Mouse (Mus musculus) E14TG2a.4 (cell line): Measurements from ENCODE around the gene Tmprss4.

Experiments
- CTCF ChIP-seq: conservative IDR thresholded peaks from 2 replicates; pipeline ENCODE4 v1.5.1; 2014; ENCODE audit warnings: low read length
- POU5F1 ChIP-seq: IDR thresholded peaks from 2 replicates; pipeline ENCODE4 v1.6.1; 2014; ENCODE audit warnings: low read length, borderline replicate concordance

DNA sequence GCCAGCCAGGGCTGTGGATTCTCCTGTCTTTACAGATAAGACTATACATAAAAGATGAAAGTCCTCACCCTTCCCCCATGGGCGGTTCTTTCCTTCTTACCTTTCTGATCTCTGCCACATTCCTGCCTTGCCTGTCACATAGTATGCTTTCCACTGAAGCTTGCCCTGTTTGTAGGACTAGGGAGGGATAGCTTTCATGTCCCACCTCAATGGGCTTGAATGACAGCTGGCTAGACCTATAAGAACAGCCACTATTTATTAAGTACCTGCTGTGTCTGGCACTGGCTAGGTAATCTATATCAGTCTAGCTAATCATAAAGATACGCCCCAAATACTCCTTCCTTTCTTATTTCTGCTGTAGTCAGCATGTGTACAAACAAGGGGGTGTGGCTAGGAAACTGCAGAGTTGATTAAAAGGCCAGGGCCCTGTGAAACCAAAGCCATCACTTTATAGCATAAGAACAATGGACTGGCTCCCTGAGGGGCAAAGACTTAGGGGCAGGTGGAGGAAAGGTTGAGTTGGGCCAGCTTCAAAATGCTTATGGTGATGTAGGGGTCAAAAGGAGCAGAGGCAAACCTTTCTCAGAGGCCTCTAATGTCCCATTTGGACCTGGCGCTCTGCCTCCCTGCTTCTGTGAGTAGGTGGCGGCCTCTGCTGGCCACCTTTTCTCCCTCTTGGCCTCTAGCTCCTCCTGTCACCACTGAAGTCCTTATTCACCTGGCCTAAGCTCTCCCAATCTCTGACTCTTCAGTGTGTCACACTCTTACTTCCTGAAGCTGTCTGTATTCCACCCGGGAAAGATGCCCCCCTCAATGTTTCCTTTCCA lies 70.2 kb downstream of the Tmprss4 start:
- TF ChIP-seq CTCF: peak; percentile 48
- TF ChIP-seq POU5F1: no peak
